Comparison of ENCODE assay signal across 8 mouse cellular contexts in genomic region chr9:45299231-45300006, GRCm38 (mm10). TPM values are rescaled to one million over a fixed set of nuclear protein-coding genes. Genes with fewer than 3 reads are reported as not detected.
A peak's percentile ranks its signal among the peaks of the same experiment; 100 is the strongest.
DNase-seq lines count a peak whose midpoint lies in the region; ATAC-seq and TF ChIP-seq lines count a peak whose summit lies in the region.
"Had no signal": no experiment of that assay in that cellular context is flagged by ENCODE, and none has a peak within 500 bp of the region (broad histone marks: within the 10 kb centered on the region; RNA-seq: fewer than 3 reads in every experiment).

No protein-coding gene starts in this region.

- H3K4me3 ChIP-seq in kidney, embryonic 16.5 days (ENCODE audit: low read length) = no peak overlapping the region
- H3K4me3 ChIP-seq in ES-E14 (ENCODE audit: insufficient read depth in 1 of 2, low read depth in 1 of 2, low read length in 2 of 2, poor library complexity in 1 of 2, severe bottlenecking in 1 of 2) = no peak overlapping the region
- H3K4me3 ChIP-seq in bone marrow, adult 2 months (replicated peaks; ENCODE audit: control insufficient read depth, low read depth, low read length) = no peak overlapping the region
- H3K4me3 ChIP-seq: neural tube, embryonic 13.5 days had no signal

- 0 out of 2 replicates have a peak, but pooled peaks cover 4% of the 10 kb centered on the region for H3K4me1 ChIP-seq in kidney, embryonic 16.5 days (ENCODE audit: insufficient read depth, low read length)
- H3K4me1 ChIP-seq in ES-E14 (ENCODE audit: control insufficient read depth in 2 of 2, insufficient read depth in 2 of 2, low read length in 2 of 2, poor library complexity in 1 of 2) = peaks cover 1 to 8% of the 10 kb centered on the region in 2 experiments; a peak in 1 of 4 replicates
- H3K4me1 ChIP-seq in bone marrow, adult 2 months (ENCODE audit: control insufficient read depth, insufficient read depth, low read length) = peaks cover 10% of the 10 kb centered on the region

- peak; percentile 49 for DNase-seq in kidney, adult 18-20 months
- peak; percentile 72 for DNase-seq in ES-E14 (ENCODE audit: low read depth, low spot score)
- peak; percentile 90 for DNase-seq in induced T-regulatory cell, adult 2 months (ENCODE audit: low read depth)
- peak; percentile 77 to 78 for DNase-seq in monocyte, adult 2 months (ENCODE audit: low read depth in 1 of 2, low spot score in 2 of 2)
- peak; percentile 78 for DNase-seq in thymus, postnatal 14 days

- no peaks in the 10 kb centered on the region for H3K27me3 ChIP-seq in kidney, embryonic 16.5 days (ENCODE audit: insufficient read depth, low read length)
- H3K27me3 ChIP-seq: neural tube, embryonic 13.5 days had no signal

- no peak for TF ChIP-seq POLR2A in bone marrow, adult 2 months (IDR thresholded peaks at IDR 0.05; ENCODE audit: borderline replicate concordance, control insufficient read depth, low read depth, low read length)

- ATAC-seq in kidney, embryonic 16.5 days (ENCODE audit: low FRiP score, low TSS enrichment) = no peak

- H3K9me3 ChIP-seq in kidney, embryonic 16.5 days (ENCODE audit: low read length) = no peaks in the 10 kb centered on the region
- no peaks in the 10 kb centered on the region for H3K9me3 ChIP-seq in ES-E14 (ENCODE audit: control insufficient read depth, insufficient read depth, low read depth, low read length)
- H3K9me3 ChIP-seq: neural tube, embryonic 13.5 days had no signal

- H3K36me3 ChIP-seq in kidney, embryonic 16.5 days (ENCODE audit: insufficient read depth, low read length) = no peaks in the 10 kb centered on the region
- no peaks in the 10 kb centered on the region for H3K36me3 ChIP-seq in ES-E14 (ENCODE audit: control insufficient read depth, insufficient read depth, low read length, poor library complexity, severe bottlenecking)
- H3K36me3 ChIP-seq: neural tube, embryonic 13.5 days had no signal

- WGBS in kidney, embryonic 16.5 days = 80% methylated on average over 11 of the region's 11 CpGs
- WGBS in bone marrow, adult 2 months = 66% methylated on average over 11 of the region's 11 CpGs

- no peak overlapping the region for H3K4me2 ChIP-seq in kidney, embryonic 16.5 days (replicated peaks; ENCODE audit: low read depth, low read length)
- H3K4me2 ChIP-seq: neural tube, embryonic 13.5 days had no signal

- in situ Hi-C loops in ES-E14 (cut with MboI; ENCODE audit: low sequenced_read_pairs in 2 of 2, unreplicated experiment in 2 of 2) = loop anchor here (5.0 to 10.0 kb wide), 3 partner anchors 85 to 115 kb away; no protein-coding TSS in a partner anchor

- TF ChIP-seq CTCF in bone marrow, adult 2 months (IDR thresholded peaks at IDR 0.05; ENCODE audit: control insufficient read depth, insufficient read depth, low read length) = peak; percentile 81

- no peak overlapping the region for H3K27ac ChIP-seq in kidney, embryonic 16.5 days (ENCODE audit: low read length)
- no peak overlapping the region for H3K27ac ChIP-seq in ES-E14 (ENCODE audit: insufficient read depth, low read depth, low read length, poor library complexity, severe bottlenecking)
- H3K27ac ChIP-seq in bone marrow, adult 2 months (ENCODE audit: control insufficient read depth, insufficient read depth, low read depth, low read length, poor library complexity) = peak overlapping the region; percentile 87
- H3K27ac ChIP-seq: neural tube, embryonic 13.5 days had no signal

- H3K9ac ChIP-seq in kidney, embryonic 16.5 days (replicated peaks; ENCODE audit: low read length) = no peak overlapping the region
- no peak overlapping the region for H3K9ac ChIP-seq in ES-E14 (ENCODE audit: insufficient read depth, low read depth, low read length, poor library complexity, severe bottlenecking)
- H3K9ac ChIP-seq: neural tube, embryonic 13.5 days had no signal

TF ChIP-seq in ES-E14, 5 proteins besides CTCF, POLR2A, EP300 and RAD21:
- no peak for TF ChIP-seq MAFK (IDR thresholded peaks at IDR 0.05; ENCODE audit: insufficient read depth, low read depth, low read length)
- TF ChIP-seq ZC3H11A (IDR thresholded peaks at IDR 0.05; ENCODE audit: borderline replicate concordance, low read depth, low read length) = peak; percentile 74; the same call in 1 of the 2 replicates

RNA-seq across cellular contexts. Expression of gene Tmprss13, which starts 19.5 kb away (rescaled TPM):
- polyA plus RNA-seq in kidney, embryonic 16.5 days (2015; fragmentation: Nextera tagmentation; extraction: Ambion mirVana) = 0.33 and 0.36 TPM in 2 replicates
- total RNA-seq in ES-E14 (2012; rRNA removed) = 0.22 and 0.90 TPM in 2 replicates
- 0.59 and 1.5 TPM in 2 replicates for polyA plus RNA-seq in bone marrow, adult 2 months (2011; ENCODE audit: insufficient read depth, insufficient read length, low replicate concordance, missing spikeins)
- polyA plus RNA-seq: neural tube, embryonic 13.5 days had no signal

RNA-seq across cellular contexts. Expression of gene Il10ra, which starts 30.5 kb away (rescaled TPM):
- polyA plus RNA-seq in kidney, embryonic 16.5 days (2015; fragmentation: Nextera tagmentation; extraction: Ambion mirVana) = 0.65 and 0.92 TPM in 2 replicates
- total RNA-seq in ES-E14 (2012; rRNA removed) = 0.13 TPM in 1 of 2 replicates, not detected in the other
- 16.0 and 32.8 TPM in 2 replicates for polyA plus RNA-seq in bone marrow, adult 2 months (2011; ENCODE audit: insufficient read depth, insufficient read length, low replicate concordance, missing spikeins)
